Mouse (Mus musculus): ENCODE data around the gene Zfp850.
"Not testable (repeated sequence)": the region's sequence is repeated elsewhere in the genome, so short reads cannot be mapped to it uniquely, and the experiment has no call there.

Zfp850 gene

GRCm38 (mm10) chr7:28013549-28014444 lies at the start of gene Zfp850:
Gene Zfp850 (minus strand): TSS chr7:28014115.
- peak; percentile 59 to 70 for DNase-seq

GRCm38 (mm10) chr7:28059972-28060371 lies 46.1 kb upstream of the Zfp850 start:
- DNase-seq, result no peak

- DNase-seq, result no peak
These were observed 39.4 kb upstream of the Zfp850 start for GRCm38 (mm10) chr7:28053046-28053930.

- peak in 1 of 2 experiments; percentile 14 for DNase-seq
These were observed 36.7 kb upstream of the Zfp850 start for GRCm38 (mm10) chr7:28050584-28050983.

- DNase-seq, result peak; percentile 95 to 97
These were observed 35.8 kb upstream of the Zfp850 start, which contains the start of gene Psmc4 for GRCm38 (mm10) chr7:28049476-28050409. Gene Psmc4 (minus strand): TSS chr7:28050101.

- no peak for DNase-seq
These were observed 30.6 kb upstream of the Zfp850 start for GRCm38 (mm10) chr7:28044524-28044923.

GRCm38 (mm10) chr7:28014445-28014810 lies 513 bp upstream of the Zfp850 start:
- DNase-seq, result no peak

- DNase-seq, result no peak
These were observed 3.6 kb downstream of the Zfp850 start for GRCm38 (mm10) chr7:28010271-28010670.

- no peak for DNase-seq
These were observed 31.7 kb downstream of the Zfp850 start for GRCm38 (mm10) chr7:27982197-27982596.

GRCm38 (mm10) chr7:27978683-27979528 lies 35.0 kb downstream of the Zfp850 start, which contains the start of gene Zfp780b:
Gene Zfp780b (minus strand): TSS chr7:27979171.
- DNase-seq, result peak; percentile 34 to 55

GRCm38 (mm10) chr7:27949451-27949850 lies 64.5 kb downstream of the Zfp850 start:
- DNase-seq, result not testable (repeated sequence)

- DNase-seq, result not testable (repeated sequence)
These were observed 72.0 kb downstream of the Zfp850 start for GRCm38 (mm10) chr7:27941869-27942268.

All from thymus, adult 18-20 months (tissue).